In genomic region chr5:148760108-148760507, GRCm38 (mm10) we compare ENCODE assay signal across 24 mouse cellular contexts.
A peak's percentile ranks its signal among the peaks of the same experiment; 100 is the strongest.
DNase-seq lines count a peak whose midpoint lies in the region; ATAC-seq and TF ChIP-seq lines count a peak whose summit lies in the region.
"Had no signal": no experiment of that assay in that cellular context is flagged by ENCODE, and none has a peak within 500 bp of the region (broad histone marks: within the 10 kb centered on the region; RNA-seq: fewer than 3 reads in every experiment).

No protein-coding gene starts in this region.

- no peaks in the 10 kb centered on the region for H3K9me3 ChIP-seq in hindbrain, postnatal 0 days (ENCODE audit: low read length)
- 0 out of 2 replicates have a peak, but pooled peaks cover 6% of the 10 kb centered on the region for H3K9me3 ChIP-seq in hindbrain, embryonic 10.5 days
- 0 out of 2 replicates have a peak, but pooled peaks cover 3% of the 10 kb centered on the region for H3K9me3 ChIP-seq in forebrain, embryonic 12.5 days
- H3K9me3 ChIP-seq: limb, embryonic 15.5 days had no signal

- no peaks in the 10 kb centered on the region for H3K4me1 ChIP-seq in hindbrain, postnatal 0 days (ENCODE audit: insufficient read depth, low read length)
- H3K4me1 ChIP-seq in hindbrain, embryonic 10.5 days (replicated peaks): peaks cover 13% of the 10 kb centered on the region
- H3K4me1 ChIP-seq in forebrain, embryonic 12.5 days: peaks cover 14% of the 10 kb centered on the region

- DNase-seq in hindbrain, postnatal 0 days (ENCODE audit: low spot score): peak; percentile 24
- no peak for DNase-seq in hindbrain, embryonic 10.5 days (ENCODE audit: low spot score)
- DNase-seq in retina, postnatal 1 day: peak; percentile 81
- no peak for DNase-seq in retina, embryonic 14.5 days (ENCODE audit: low spot score)
- no peak for DNase-seq in kidney, adult 18-20 months
- DNase-seq: cerebellum, adult 8-10 months; cerebellum, postnatal 25 days; heart, postnatal 10 days; kidney, adult 9 months; kidney, postnatal 10 days; layer of hippocampus, postnatal 36 days; liver, embryonic 13.5 days; lung, adult 18-20 months; lung, postnatal 4 days; right cerebral cortex, postnatal 4 days; thymus, postnatal 4 days had no signal

- no peak overlapping the region for H3K4me3 ChIP-seq in hindbrain, postnatal 0 days (ENCODE audit: low read length)
- no peak overlapping the region for H3K4me3 ChIP-seq in hindbrain, embryonic 10.5 days
- no peak overlapping the region for H3K4me3 ChIP-seq in forebrain, embryonic 12.5 days (replicated peaks)
- H3K4me3 ChIP-seq: heart, embryonic 13.5 days; limb, embryonic 10.5 days; limb, embryonic 15.5 days; liver, embryonic 13.5 days had no signal

- no peak for TF ChIP-seq CTCF in hindbrain, postnatal 0 days (IDR thresholded peaks at IDR 0.05; ENCODE audit: low read depth)

- H3K27ac ChIP-seq in hindbrain, postnatal 0 days: no peak overlapping the region
- H3K27ac ChIP-seq in hindbrain, embryonic 10.5 days: no peak overlapping the region
- H3K27ac ChIP-seq in forebrain, embryonic 12.5 days: 0 out of 2 replicates have a peak overlapping the region, but pooled peaks have one; percentile 31
- H3K27ac ChIP-seq: heart, embryonic 13.5 days; limb, embryonic 10.5 days; limb, embryonic 15.5 days; liver, embryonic 13.5 days had no signal

- H3K36me3 ChIP-seq in hindbrain, postnatal 0 days (ENCODE audit: insufficient read depth, low read length): no peaks in the 10 kb centered on the region
- H3K36me3 ChIP-seq in hindbrain, embryonic 10.5 days: no peaks in the 10 kb centered on the region
- H3K36me3 ChIP-seq in forebrain, embryonic 12.5 days (replicated peaks): no peaks in the 10 kb centered on the region
- H3K36me3 ChIP-seq: heart, embryonic 13.5 days; limb, embryonic 10.5 days; limb, embryonic 15.5 days; liver, embryonic 13.5 days had no signal

- no peaks in the 10 kb centered on the region for H3K27me3 ChIP-seq in hindbrain, postnatal 0 days (ENCODE audit: insufficient read depth, low read length)
- H3K27me3 ChIP-seq in hindbrain, embryonic 10.5 days (ENCODE audit: insufficient read depth, poor library complexity, severe bottlenecking): no peaks in the 10 kb centered on the region
- no peaks in the 10 kb centered on the region for H3K27me3 ChIP-seq in forebrain, embryonic 12.5 days
- H3K27me3 ChIP-seq: heart, embryonic 13.5 days; limb, embryonic 15.5 days; liver, embryonic 13.5 days had no signal

- no peak; the same call in 1 of the 2 replicates for ATAC-seq in hindbrain, postnatal 0 days
- ATAC-seq in forebrain, embryonic 12.5 days (ENCODE audit: low FRiP score): 0 out of 2 replicates have a peak, but pooled peaks have one; percentile 23
- no peak for ATAC-seq in frontal cortex, adult (ENCODE audit: low TSS enrichment)
- ATAC-seq: CD4-positive, CD25-positive, alpha-beta regulatory T cell, adult 4 months; intestine, embryonic 16.5 days; lung, postnatal 0 days had no signal

- WGBS in hindbrain, postnatal 0 days: 33% methylated on average over 9 of the region's 9 CpGs
- 84% methylated on average over 9 of the region's 9 CpGs for WGBS in hindbrain, embryonic 10.5 days
- 48% methylated on average over 9 of the region's 9 CpGs for WGBS in forebrain, embryonic 12.5 days

- no peak overlapping the region for H3K9ac ChIP-seq in hindbrain, postnatal 0 days (replicated peaks; ENCODE audit: low read length)
- H3K9ac ChIP-seq in forebrain, embryonic 12.5 days: no peak overlapping the region
- H3K9ac ChIP-seq: heart, embryonic 13.5 days; limb, embryonic 15.5 days; liver, embryonic 13.5 days had no signal

- H3K4me2 ChIP-seq in hindbrain, postnatal 0 days (ENCODE audit: low read depth, low read length): no peak overlapping the region
- peak overlapping the region; percentile 2; the same call in 1 of the 2 replicates for H3K4me2 ChIP-seq in forebrain, embryonic 12.5 days
- H3K4me2 ChIP-seq: heart, embryonic 13.5 days; limb, embryonic 15.5 days; liver, embryonic 13.5 days had no signal

Comparison
In these comparisons a context has a peak if more than half of its experiments do, and no peak if none do; other contexts are left out.
1. DNase-seq: peak in hindbrain, postnatal 0 days (single experiment) and retina, postnatal 1 day (single experiment); none in hindbrain, embryonic 10.5 days (single experiment), retina, embryonic 14.5 days (single experiment) and kidney, adult 18-20 months (single experiment).